Mouse (Mus musculus) G1E (cell line): ENCODE measurements around the gene Plch2.

ENCODE experiments used
- CTCF ChIP-seq: IDR thresholded peaks from 2 replicates; pipeline ENCODE4 v1.5.1; 2012; ENCODE audit warnings: low read depth, low read length, inconsistent platforms, mixed read lengths
- GATA1 ChIP-seq: IDR thresholded peaks from 2 replicates; pipeline ENCODE4 v1.6.1; 2012; ENCODE audit warnings: borderline replicate concordance, low read length, inconsistent platforms, mixed read lengths
- GATA2 ChIP-seq: IDR thresholded peaks from 2 replicates; pipeline ENCODE4 v1.6.1; 2012; ENCODE audit warnings: low read depth, low read length, inconsistent platforms, borderline replicate concordance
- TAL1 ChIP-seq: conservative IDR thresholded peaks from 2 replicates; pipeline ENCODE4 v1.6.1; 2012; ENCODE audit warnings: low read depth, low read length, inconsistent platforms, mixed read lengths

DNA sequence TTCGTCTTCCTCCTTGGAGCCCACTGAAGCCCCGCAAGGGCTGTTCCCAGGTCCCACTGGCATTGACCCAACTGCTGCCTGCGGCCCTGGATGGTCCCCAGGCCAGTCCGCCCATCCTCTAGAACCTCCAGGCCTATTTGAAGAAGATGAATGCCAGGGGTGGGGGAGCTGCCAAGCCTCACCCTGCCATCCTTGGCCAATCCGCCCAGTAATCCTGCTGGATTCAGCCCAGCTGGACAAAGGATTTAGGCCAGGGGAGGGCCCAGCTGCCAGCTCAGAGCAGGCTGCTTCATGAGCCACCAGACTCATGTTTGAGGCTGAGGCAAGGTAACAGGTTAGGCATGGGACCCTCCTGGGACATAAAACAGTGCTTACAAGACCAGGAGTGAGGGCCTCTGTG, 45.7 kb downstream of the Plch2 start:
- TF ChIP-seq GATA1: no peak
- no peak for TF ChIP-seq TAL1
- no peak for TF ChIP-seq CTCF
- no peak for TF ChIP-seq GATA2
